Mouse (Mus musculus) liver, postnatal 0 days (tissue): ENCODE results near the gene Foxa1.

Source experiments
- CTCF ChIP-seq: sonication (generic); IDR thresholded peaks from 2 replicates; pipeline ENCODE4 v1.5.1; 2016; ENCODE audit warnings: antibody characterized with exemption, low read depth
- EP300 ChIP-seq: IDR thresholded peaks from 2 replicates; pipeline ENCODE4 v1.6.1; 2016; ENCODE audit warnings: antibody characterized with exemption, low read depth, mild to moderate bottlenecking

- TF ChIP-seq EP300 (no peak), CTCF (no peak)
Observed at GRCm38 (mm10) chr12:57550181-57550808, 3.6 kb upstream of the Foxa1 start.
